Mouse (Mus musculus) erythroblast, embryonic 14.5 days (primary cell): ENCODE measurements around the gene Atp6v0d1.

Experiments
- GATA1 ChIP-seq: IDR thresholded peaks from 2 replicates; pipeline ENCODE4 v1.6.1; 2012; ENCODE audit warnings: low read length, inconsistent platforms, mixed read lengths
- TAL1 ChIP-seq: IDR thresholded peaks from 3 replicates; pipeline ENCODE4 v1.6.1; 2012; ENCODE audit warnings: low read length, inconsistent platforms, mixed read lengths

GRCm38 (mm10) chr8:105607684-105608083 lies 41.8 kb upstream of the Atp6v0d1 start:
- TF ChIP-seq GATA1 (no peak), TAL1 (no peak)
